Mouse (Mus musculus) E14TG2a.4 (cell line): ENCODE measurements around the gene Brpf3.
A peak's percentile ranks its signal among the peaks of the same experiment; 100 is the strongest.

Experiments used
- H3K27me3 ChIP-seq: 2 replicates; pipeline ENCODE4 v1.6.1; 2014; ENCODE audit warnings: low read length, control low read depth; ENCODE audit not compliant: insufficient read depth
- H3K36me3 ChIP-seq: 2 replicates; pipeline ENCODE4 v1.6.1; 2014; ENCODE audit warnings: low read length, control low read depth; ENCODE audit not compliant: insufficient read depth
- H3K4me1 ChIP-seq: replicated peaks from 2 replicates; pipeline ENCODE4 v1.6.1; 2014; ENCODE audit warnings: low read depth, low read length, control low read depth
- H3K4me3 ChIP-seq: replicated peaks from 2 replicates; pipeline ENCODE4 v1.5.1; 2014; ENCODE audit warnings: mild to moderate bottlenecking, low read length
- H3K9me3 ChIP-seq: 2 replicates; pipeline ENCODE4 v1.6.1; 2014; ENCODE audit warnings: low read length, control low read depth
- CTCF ChIP-seq: conservative IDR thresholded peaks from 2 replicates; pipeline ENCODE4 v1.5.1; 2014; ENCODE audit warnings: low read length
- NANOG ChIP-seq: IDR thresholded peaks from 2 replicates; pipeline ENCODE4 v1.6.1; 2014; ENCODE audit warnings: borderline replicate concordance, low read length, mixed read lengths
- POU5F1 ChIP-seq: IDR thresholded peaks from 2 replicates; pipeline ENCODE4 v1.6.1; 2014; ENCODE audit warnings: low read length, borderline replicate concordance

The Brpf3 gene

DNA sequence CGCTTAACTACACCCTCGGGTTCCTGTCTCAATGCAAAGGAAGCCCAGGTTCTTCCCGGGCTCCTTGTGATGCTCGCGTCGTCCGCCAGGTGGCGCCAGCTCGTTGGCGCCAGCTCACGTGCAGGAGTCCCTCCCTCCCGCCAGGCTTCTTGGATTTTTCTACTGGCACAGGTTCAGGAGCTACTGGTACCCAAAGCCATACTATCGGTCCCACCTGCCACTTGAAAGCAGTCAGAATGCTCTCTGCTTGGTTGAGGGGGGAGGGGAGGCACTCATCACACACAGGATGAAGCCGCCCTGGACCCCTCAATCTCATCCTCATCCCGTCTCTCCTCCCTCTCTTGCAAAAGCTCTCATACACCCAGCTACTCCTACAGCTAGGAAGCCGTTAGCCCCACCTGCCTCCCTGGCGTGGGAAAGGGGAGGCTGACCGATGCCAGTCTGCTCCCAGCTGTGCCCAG is 79.1 kb downstream of the Brpf3 start:
- Histone ChIP-seq H3K27me3 (peaks cover 20% of the 10 kb centered on the region), H3K4me3 (peak overlapping the region; percentile 62), H3K36me3 (no peaks in the 10 kb centered on the region), H3K9me3 (no peaks in the 10 kb centered on the region), H3K4me1 (peaks cover 72% of the 10 kb centered on the region)
- TF ChIP-seq POU5F1 (no peak), CTCF (peak; percentile 89)

DNA sequence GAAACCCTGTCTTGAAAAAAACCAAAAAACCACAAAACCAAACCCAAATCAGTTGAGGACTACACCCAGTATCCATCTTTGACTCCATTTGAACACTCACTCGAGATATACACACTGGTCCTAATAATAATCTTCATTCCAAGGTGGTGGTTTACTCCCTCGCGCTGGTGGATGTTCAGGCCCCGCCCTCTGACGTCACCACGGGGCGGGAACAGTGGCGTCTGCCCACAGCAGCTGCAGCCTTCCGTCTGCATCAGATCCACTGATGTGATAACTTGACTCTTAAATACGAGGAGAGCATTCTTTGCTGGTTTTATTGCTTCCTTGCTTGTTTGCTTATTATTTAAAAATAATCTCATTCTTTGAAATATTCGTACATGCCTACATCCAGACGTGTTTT is 81.4 kb downstream of the Brpf3 start:
- Histone ChIP-seq H3K4me3 (no peak overlapping the region), H3K36me3 (no peaks in the 10 kb centered on the region), H3K9me3 (no peaks in the 10 kb centered on the region), H3K4me1 (peaks cover 52% of the 10 kb centered on the region), H3K27me3 (0 out of 2 replicates have a peak, but pooled peaks cover 14% of the 10 kb centered on the region)
- no peak for TF ChIP-seq POU5F1
- TF ChIP-seq CTCF: no peak
- TF ChIP-seq NANOG: no peak

GRCm38 (mm10) chr17:28882810-28883209 is 81.9 kb downstream of the Brpf3 start:
- Histone ChIP-seq H3K36me3 (no peaks in the 10 kb centered on the region), H3K27me3 (0 out of 2 replicates have a peak, but pooled peaks cover 14% of the 10 kb centered on the region), H3K9me3 (peaks cover under 1% of the 10 kb centered on the region; the same call in 1 of the 2 replicates), H3K4me3 (no peak overlapping the region), H3K4me1 (peaks cover 51% of the 10 kb centered on the region)
- TF ChIP-seq CTCF (no peak), POU5F1 (no peak), NANOG (no peak)

DNA sequence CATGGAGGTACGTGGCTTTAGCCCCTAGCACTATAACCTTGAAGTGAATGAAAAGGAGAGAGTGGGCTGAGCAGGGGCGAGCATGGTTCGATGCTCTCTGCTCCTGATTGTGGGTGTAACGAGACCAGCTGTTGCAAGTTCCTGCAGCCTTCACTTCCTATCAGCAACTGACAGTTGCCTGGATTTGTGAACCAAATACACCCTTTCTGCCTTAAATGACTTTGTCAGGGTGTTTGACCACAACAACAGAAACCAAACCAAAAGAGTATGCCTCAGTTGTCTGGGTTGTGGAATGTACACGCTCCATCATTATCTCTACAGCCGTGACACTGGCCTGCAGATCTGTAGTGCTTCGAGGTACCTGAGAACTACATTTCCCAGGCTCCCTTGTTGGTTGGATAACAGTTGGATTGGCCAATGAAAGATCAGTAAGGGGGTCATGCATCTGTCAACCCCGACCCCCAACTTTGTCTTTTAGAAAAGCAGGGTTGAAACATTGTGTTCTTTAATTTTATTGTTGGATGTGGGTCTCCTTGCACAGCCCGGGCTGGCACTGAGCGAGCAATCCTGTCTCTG is 83.1 kb downstream of the Brpf3 start:
- H3K9me3 ChIP-seq: peaks cover 13% of the 10 kb centered on the region
- 0 out of 2 replicates have a peak, but pooled peaks cover 8% of the 10 kb centered on the region for H3K27me3 ChIP-seq
- peaks cover 48% of the 10 kb centered on the region for H3K4me1 ChIP-seq
- peak overlapping the region; percentile 50 for H3K4me3 ChIP-seq
- no peak for TF ChIP-seq POU5F1
- H3K36me3 ChIP-seq: no peaks in the 10 kb centered on the region

DNA sequence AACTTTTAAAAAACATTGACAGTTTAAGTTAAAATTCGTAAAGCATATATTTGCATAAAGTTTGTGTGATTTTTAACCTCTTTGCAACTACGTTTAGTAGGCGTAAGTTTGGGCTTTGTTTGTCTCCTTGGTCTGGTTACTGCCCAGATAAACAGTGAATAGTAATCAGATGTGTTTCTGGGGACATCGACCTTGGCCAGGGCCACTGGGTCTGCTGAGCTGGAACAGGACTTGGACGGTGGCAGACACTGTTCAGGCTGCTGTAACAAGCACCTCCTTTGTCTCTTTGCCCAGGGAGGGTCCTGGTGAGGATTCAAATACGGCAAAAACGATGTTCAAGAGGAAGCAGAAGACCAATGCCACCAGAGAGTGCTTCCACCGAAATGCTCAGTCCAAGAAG is 84.3 kb downstream of the Brpf3 start:
- no peak overlapping the region for H3K4me3 ChIP-seq
- peaks cover 41% of the 10 kb centered on the region for H3K4me1 ChIP-seq
- no peak for TF ChIP-seq POU5F1
- no peak for TF ChIP-seq CTCF
- TF ChIP-seq NANOG: no peak
- H3K36me3 ChIP-seq: peaks cover 4% of the 10 kb centered on the region; the same call in 1 of the 2 replicates
- 0 out of 2 replicates have a peak, but pooled peaks cover 8% of the 10 kb centered on the region for H3K27me3 ChIP-seq
- H3K9me3 ChIP-seq: peaks cover 24% of the 10 kb centered on the region

DNA sequence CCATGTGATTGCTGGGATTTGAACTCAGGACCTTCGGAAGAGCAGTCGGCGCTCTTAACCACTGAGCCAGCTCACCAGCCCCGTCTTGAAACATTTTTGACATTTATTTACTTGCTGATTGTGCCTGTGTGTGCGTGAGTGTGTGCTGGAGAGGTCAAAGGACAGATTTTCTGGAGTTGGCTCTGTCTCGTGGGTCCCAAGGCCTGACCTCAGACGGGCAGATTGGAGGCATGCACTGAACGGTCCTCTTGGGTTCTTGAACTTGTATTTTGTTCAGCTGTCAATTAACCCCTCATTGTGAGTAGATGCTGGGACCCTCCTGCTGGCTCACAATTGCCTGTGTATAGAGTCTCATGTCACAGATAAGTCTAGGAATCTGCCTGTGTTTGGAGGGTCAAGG is 85.4 kb downstream of the Brpf3 start:
- Histone ChIP-seq H3K9me3 (peaks cover 33% of the 10 kb centered on the region), H3K4me3 (no peak overlapping the region), H3K4me1 (peaks cover 30% of the 10 kb centered on the region), H3K27me3 (0 out of 2 replicates have a peak, but pooled peaks cover 2% of the 10 kb centered on the region), H3K36me3 (peaks cover 4% of the 10 kb centered on the region)
- TF ChIP-seq NANOG (no peak), POU5F1 (no peak), CTCF (no peak)
